Mouse (Mus musculus): Measurements from ENCODE around the gene Prkn. TPM values are rescaled to one million over a fixed set of nuclear protein-coding genes. Genes with fewer than 3 reads are reported as not detected.

Gene Prkn
- polyA plus RNA-seq, 1 experiment from 2014 or later = 2.6 TPM

- no peak overlapping the region for H3K9ac ChIP-seq
- ATAC-seq (ENCODE audit: insufficient number of reproducible peaks, low FRiP score, low TSS enrichment, low read depth) = no peak
- 82% methylated on average over 2 of the region's 2 CpGs for WGBS
- H3K27me3 ChIP-seq = no peaks in the 10 kb centered on the region
- no peaks in the 10 kb centered on the region for H3K9me3 ChIP-seq
- no peaks in the 10 kb centered on the region for H3K4me1 ChIP-seq
- no peak overlapping the region for H3K27ac ChIP-seq
- no peak overlapping the region for H3K4me3 ChIP-seq
- H3K4me2 ChIP-seq = no peak overlapping the region
- no peaks in the 10 kb centered on the region for H3K36me3 ChIP-seq
Observed at GRCm38 (mm10) chr17:11314163-11314562, 474.0 kb downstream of the Prkn start.

- H3K4me3 ChIP-seq = no peak overlapping the region
- H3K27ac ChIP-seq = no peak overlapping the region
- H3K9me3 ChIP-seq = no peaks in the 10 kb centered on the region
- H3K4me1 ChIP-seq = no peaks in the 10 kb centered on the region
- H3K4me2 ChIP-seq = no peak overlapping the region
- no peak overlapping the region for H3K9ac ChIP-seq
- H3K36me3 ChIP-seq = no peaks in the 10 kb centered on the region
- no peak for ATAC-seq (ENCODE audit: insufficient number of reproducible peaks, low FRiP score, low TSS enrichment, low read depth)
- WGBS = 86% methylated on average over 4 of the region's 4 CpGs
- no peaks in the 10 kb centered on the region for H3K27me3 ChIP-seq
Observed at GRCm38 (mm10) chr17:11315675-11316074, 475.5 kb downstream of the Prkn start.

GRCm38 (mm10) chr17:11318946-11319345 lies 478.8 kb downstream of the Prkn start:
- H3K4me2 ChIP-seq = no peak overlapping the region
- ATAC-seq (ENCODE audit: insufficient number of reproducible peaks, low FRiP score, low TSS enrichment, low read depth) = no peak
- WGBS = 82% methylated on average over 7 of the region's 7 CpGs

GRCm38 (mm10) chr17:11319666-11320360 lies 479.6 kb downstream of the Prkn start:
- Histone ChIP-seq H3K4me2 (no peak overlapping the region), H3K9me3 (no peaks in the 10 kb centered on the region), H3K27me3 (no peaks in the 10 kb centered on the region), H3K36me3 (no peaks in the 10 kb centered on the region), H3K27ac (no peak overlapping the region), H3K9ac (no peak overlapping the region), H3K4me3 (no peak overlapping the region), H3K4me1 (no peaks in the 10 kb centered on the region)
- ATAC-seq (ENCODE audit: insufficient number of reproducible peaks, low FRiP score, low TSS enrichment, low read depth) = no peak
- 38% methylated on average over 7 of the region's 7 CpGs for WGBS

More at GRCm38 (mm10) chr17:11318946-11319345, 478.8 kb downstream of the Prkn start:
- no peak overlapping the region for H3K9ac ChIP-seq
- no peak overlapping the region for H3K4me3 ChIP-seq
- no peak overlapping the region for H3K27ac ChIP-seq
- H3K27me3 ChIP-seq = no peaks in the 10 kb centered on the region
- H3K4me1 ChIP-seq = no peaks in the 10 kb centered on the region
- no peaks in the 10 kb centered on the region for H3K36me3 ChIP-seq
- no peaks in the 10 kb centered on the region for H3K9me3 ChIP-seq

- Histone ChIP-seq H3K27me3 (no peaks in the 10 kb centered on the region), H3K4me2 (no peak overlapping the region), H3K9me3 (no peaks in the 10 kb centered on the region), H3K36me3 (no peaks in the 10 kb centered on the region), H3K27ac (no peak overlapping the region), H3K4me1 (no peaks in the 10 kb centered on the region), H3K9ac (no peak overlapping the region), H3K4me3 (no peak overlapping the region)
- ATAC-seq (ENCODE audit: insufficient number of reproducible peaks, low FRiP score, low TSS enrichment, low read depth) = no peak
- 53% methylated on average over 8 of the region's 8 CpGs for WGBS
Observed at GRCm38 (mm10) chr17:11332081-11332480, 491.9 kb downstream of the Prkn start.

- no peak overlapping the region for H3K27ac ChIP-seq
- WGBS = 55% methylated on average over 3 of the region's 3 CpGs
Observed at GRCm38 (mm10) chr17:11333741-11334140, 493.6 kb downstream of the Prkn start.

GRCm38 (mm10) chr17:11336156-11336555 lies 496.0 kb downstream of the Prkn start:
- no peaks in the 10 kb centered on the region for H3K27me3 ChIP-seq
- 54% methylated on average over 1 of the region's 1 CpGs for WGBS
- no peaks in the 10 kb centered on the region for H3K4me1 ChIP-seq
- no peaks in the 10 kb centered on the region for H3K36me3 ChIP-seq
- H3K9ac ChIP-seq = no peak overlapping the region
- no peak overlapping the region for H3K4me2 ChIP-seq
- no peak overlapping the region for H3K27ac ChIP-seq
- H3K4me3 ChIP-seq = no peak overlapping the region
- H3K9me3 ChIP-seq = no peaks in the 10 kb centered on the region
- ATAC-seq (ENCODE audit: insufficient number of reproducible peaks, low FRiP score, low TSS enrichment, low read depth) = no peak

More at GRCm38 (mm10) chr17:11333741-11334140, 493.6 kb downstream of the Prkn start:
- no peaks in the 10 kb centered on the region for H3K27me3 ChIP-seq
- H3K4me2 ChIP-seq = no peak overlapping the region
- H3K36me3 ChIP-seq = no peaks in the 10 kb centered on the region
- no peak overlapping the region for H3K9ac ChIP-seq
- no peak for ATAC-seq (ENCODE audit: insufficient number of reproducible peaks, low FRiP score, low TSS enrichment, low read depth)
- no peak overlapping the region for H3K4me3 ChIP-seq
- H3K9me3 ChIP-seq = no peaks in the 10 kb centered on the region
- no peaks in the 10 kb centered on the region for H3K4me1 ChIP-seq

GRCm38 (mm10) chr17:11340368-11340767 lies 500.2 kb downstream of the Prkn start:
- Histone ChIP-seq H3K27ac (no peak overlapping the region), H3K4me2 (no peak overlapping the region), H3K9me3 (no peaks in the 10 kb centered on the region), H3K36me3 (no peaks in the 10 kb centered on the region), H3K4me1 (no peaks in the 10 kb centered on the region), H3K9ac (no peak overlapping the region), H3K4me3 (no peak overlapping the region), H3K27me3 (no peaks in the 10 kb centered on the region)
- ATAC-seq (ENCODE audit: insufficient number of reproducible peaks, low FRiP score, low TSS enrichment, low read depth) = no peak
- 59% methylated on average over 4 of the region's 4 CpGs for WGBS

- Histone ChIP-seq H3K4me3 (no peak overlapping the region), H3K27me3 (no peaks in the 10 kb centered on the region), H3K4me2 (no peak overlapping the region), H3K27ac (no peak overlapping the region), H3K9ac (no peak overlapping the region), H3K9me3 (no peaks in the 10 kb centered on the region), H3K36me3 (no peaks in the 10 kb centered on the region), H3K4me1 (no peaks in the 10 kb centered on the region)
- 92% methylated on average over 1 of the region's 1 CpGs for WGBS
- ATAC-seq (ENCODE audit: insufficient number of reproducible peaks, low FRiP score, low TSS enrichment, low read depth) = no peak
Observed at GRCm38 (mm10) chr17:11346310-11346709, 506.1 kb downstream of the Prkn start.

GRCm38 (mm10) chr17:11352778-11353552 lies 512.8 kb downstream of the Prkn start:
- no peaks in the 10 kb centered on the region for H3K27me3 ChIP-seq
- H3K4me1 ChIP-seq = peaks cover 6% of the 10 kb centered on the region; the same call in 1 of the 2 replicates
- H3K4me3 ChIP-seq = no peak overlapping the region
- no peaks in the 10 kb centered on the region for H3K36me3 ChIP-seq
- no peak overlapping the region for H3K4me2 ChIP-seq
- H3K27ac ChIP-seq = no peak overlapping the region
- ATAC-seq (ENCODE audit: insufficient number of reproducible peaks, low FRiP score, low TSS enrichment, low read depth) = no peak
- 46% methylated on average over 1 of the region's 1 CpGs for WGBS
- H3K9me3 ChIP-seq = no peaks in the 10 kb centered on the region
- H3K9ac ChIP-seq = no peak overlapping the region

- WGBS = 78% methylated on average over 4 of the region's 4 CpGs
- peaks cover 6% of the 10 kb centered on the region; the same call in 1 of the 2 replicates for H3K4me1 ChIP-seq
Observed at GRCm38 (mm10) chr17:11353553-11353945, 513.4 kb downstream of the Prkn start.

GRCm38 (mm10) chr17:11354348-11354747 lies 514.2 kb downstream of the Prkn start:
- no peak overlapping the region for H3K4me2 ChIP-seq
- ATAC-seq (ENCODE audit: insufficient number of reproducible peaks, low FRiP score, low TSS enrichment, low read depth) = no peak
- no peaks in the 10 kb centered on the region for H3K27me3 ChIP-seq
- WGBS = 41% methylated on average over 7 of the region's 7 CpGs
- H3K27ac ChIP-seq = no peak overlapping the region
- no peaks in the 10 kb centered on the region for H3K36me3 ChIP-seq
- peaks cover 6% of the 10 kb centered on the region; the same call in 1 of the 2 replicates for H3K4me1 ChIP-seq
- H3K9me3 ChIP-seq = no peaks in the 10 kb centered on the region
- H3K9ac ChIP-seq = no peak overlapping the region
- no peak overlapping the region for H3K4me3 ChIP-seq

More at GRCm38 (mm10) chr17:11353553-11353945, 513.4 kb downstream of the Prkn start:
- H3K4me2 ChIP-seq = no peak overlapping the region
- H3K27me3 ChIP-seq = no peaks in the 10 kb centered on the region
- no peak for ATAC-seq (ENCODE audit: insufficient number of reproducible peaks, low FRiP score, low TSS enrichment, low read depth)
- no peak overlapping the region for H3K4me3 ChIP-seq
- no peaks in the 10 kb centered on the region for H3K36me3 ChIP-seq
- H3K9me3 ChIP-seq = no peaks in the 10 kb centered on the region
- H3K27ac ChIP-seq = no peak overlapping the region
- no peak overlapping the region for H3K9ac ChIP-seq
